Mouse (Mus musculus): Measurements from ENCODE around the gene Mrpl1.

The Mrpl1 gene

DNA sequence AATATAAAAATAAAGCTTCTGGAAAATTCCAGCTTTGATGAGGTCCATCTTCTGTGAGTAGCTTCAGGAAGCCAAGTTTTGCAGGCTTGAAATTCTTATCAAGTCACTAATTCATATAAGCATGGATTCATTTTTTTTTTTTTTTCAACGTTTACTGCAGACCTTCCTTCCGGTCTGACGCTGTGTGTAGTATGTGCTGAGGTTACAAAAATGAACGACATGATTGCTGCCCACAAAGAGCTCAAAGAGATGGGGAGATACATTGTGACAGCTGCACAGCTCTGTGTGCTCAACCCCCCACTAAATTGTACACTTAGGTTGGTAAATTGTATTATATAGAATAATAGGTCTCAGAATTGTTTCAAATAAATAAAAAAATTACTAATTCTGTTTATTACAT lies 750 bp upstream of the Mrpl1 start:
- DNase-seq: no peak

GRCm38 (mm10) chr5:96209916-96210583 lies 757 bp downstream of the Mrpl1 start:
- peak; percentile 90 for DNase-seq

GRCm38 (mm10) chr5:96218648-96219047 lies 9.4 kb downstream of the Mrpl1 start:
- no peak for DNase-seq

- no peak for DNase-seq
These were observed 10.2 kb downstream of the Mrpl1 start for GRCm38 (mm10) chr5:96219512-96219911.

DNA sequence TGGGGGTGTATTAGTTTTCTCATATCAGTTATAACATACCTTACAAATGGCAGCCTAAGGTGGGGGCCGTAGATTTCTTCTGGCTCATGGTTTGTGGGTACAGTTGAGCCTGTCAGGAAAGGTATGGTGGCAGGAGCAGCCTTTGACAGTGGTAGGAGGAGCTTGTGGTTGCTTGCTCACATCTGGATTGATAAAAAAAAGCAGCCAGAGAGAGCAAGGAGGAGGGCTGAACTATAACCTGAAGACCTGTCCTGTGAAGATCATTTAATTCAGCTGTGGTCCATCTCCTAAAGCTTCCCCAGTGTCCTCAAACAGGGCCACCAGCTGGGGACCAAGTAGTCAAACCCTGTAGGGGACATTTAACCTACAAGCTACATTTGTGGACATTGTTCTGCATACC lies 12.0 kb downstream of the Mrpl1 start:
- DNase-seq: no peak

DNA sequence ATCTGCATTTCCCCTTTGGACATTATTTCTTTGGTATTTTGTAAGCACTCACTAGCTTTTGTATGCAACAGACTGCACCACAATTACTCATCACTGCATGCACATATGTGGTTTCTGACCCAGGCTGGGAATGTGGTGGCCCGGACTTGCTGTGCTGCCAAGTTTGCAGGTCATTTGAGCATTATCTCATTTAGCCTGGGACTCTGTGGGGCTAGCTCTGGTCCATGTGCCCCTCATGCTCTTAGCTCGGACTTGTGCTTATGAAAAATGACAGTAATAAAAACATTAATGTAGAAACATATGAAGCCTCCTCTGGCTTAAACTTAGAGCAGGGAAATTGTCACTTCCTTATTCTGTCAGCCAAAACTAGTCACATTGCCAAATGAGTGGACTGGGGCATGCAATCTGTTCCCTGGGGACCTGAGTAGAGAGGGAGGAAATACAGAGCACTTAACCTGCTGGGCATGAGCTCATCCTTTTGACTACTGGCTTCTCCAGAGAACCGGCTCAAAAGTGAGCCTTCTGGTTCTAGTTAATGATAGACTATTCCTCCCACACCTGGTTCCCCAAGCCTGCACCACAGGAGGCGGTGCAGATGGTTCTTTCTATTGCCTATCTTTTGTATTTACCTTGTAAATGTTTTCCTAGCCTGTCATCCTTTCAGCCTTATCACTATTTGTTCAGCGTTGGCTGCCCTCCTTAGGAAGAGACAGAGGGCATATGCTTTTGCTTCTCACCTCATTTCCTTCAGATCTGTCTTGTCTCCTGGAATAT lies 12.7 kb downstream of the Mrpl1 start:
- peak; percentile 25 for DNase-seq

DNA sequence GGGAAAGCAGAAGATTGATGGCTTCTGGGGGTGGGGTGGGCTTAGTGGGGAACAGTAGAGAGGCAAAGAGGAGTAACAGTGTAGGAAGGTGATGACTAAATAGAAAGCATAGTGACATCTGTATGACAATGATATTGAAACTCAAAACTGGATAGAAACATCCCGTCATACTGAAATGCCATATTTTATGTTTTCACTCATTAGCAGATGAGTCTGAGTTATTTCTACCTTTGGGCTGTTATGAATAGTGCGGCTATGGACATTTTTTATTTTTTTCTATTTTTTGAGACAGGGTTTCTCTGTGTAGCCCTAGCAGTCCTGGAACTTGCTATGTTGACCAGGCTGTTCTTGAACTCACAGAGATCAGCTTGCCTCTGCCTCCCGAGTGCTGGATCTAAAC lies 13.7 kb downstream of the Mrpl1 start:
- DNase-seq: no peak

GRCm38 (mm10) chr5:96226490-96226889 lies 17.2 kb downstream of the Mrpl1 start:
- DNase-seq: no peak

- DNase-seq: no peak
These were observed 19.7 kb downstream of the Mrpl1 start for GRCm38 (mm10) chr5:96228967-96229366.

DNA sequence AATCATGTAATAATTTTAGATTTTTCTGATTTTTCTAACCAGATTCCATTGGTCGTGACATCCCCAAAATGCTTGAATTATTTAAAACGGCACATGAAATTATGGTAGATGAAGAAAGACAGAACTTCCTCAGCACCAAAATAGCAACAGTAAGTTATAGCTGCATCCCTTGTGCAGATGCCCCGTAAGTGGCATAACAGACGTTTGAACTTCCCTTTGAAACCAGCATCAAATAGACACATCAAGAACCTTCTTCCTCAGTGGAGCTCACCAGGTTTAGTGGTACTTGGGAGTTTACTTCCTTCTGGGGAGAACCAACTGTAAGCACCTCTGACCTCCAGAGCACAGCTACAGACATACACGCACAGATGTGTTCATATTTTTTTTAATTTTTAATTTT lies 29.5 kb downstream of the Mrpl1 start:
- DNase-seq: no peak

- DNase-seq: no peak
These were observed 31.6 kb downstream of the Mrpl1 start for GRCm38 (mm10) chr5:96240856-96241255.

GRCm38 (mm10) chr5:96244511-96244910 lies 35.2 kb downstream of the Mrpl1 start:
- no peak for DNase-seq

DNA sequence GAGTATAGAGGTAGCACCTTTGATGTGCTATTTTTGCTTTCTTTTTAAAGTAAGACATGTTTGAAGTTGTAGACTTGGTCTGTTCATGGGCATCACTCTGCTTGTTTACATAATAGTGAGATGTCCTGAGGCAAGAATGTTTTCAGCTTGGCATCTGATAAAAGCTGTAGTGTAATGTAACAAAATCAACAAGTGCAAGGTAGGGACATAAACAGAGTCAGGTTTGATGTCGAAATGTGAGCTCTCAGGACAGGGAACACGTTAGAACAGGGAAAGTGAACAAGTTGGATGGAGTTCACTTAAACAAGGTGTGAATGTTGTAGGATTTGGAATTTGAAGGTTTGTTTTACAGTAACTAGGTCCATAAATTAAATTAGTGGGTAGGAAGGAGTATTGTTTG lies 44.7 kb downstream of the Mrpl1 start:
- no peak for DNase-seq

DNA sequence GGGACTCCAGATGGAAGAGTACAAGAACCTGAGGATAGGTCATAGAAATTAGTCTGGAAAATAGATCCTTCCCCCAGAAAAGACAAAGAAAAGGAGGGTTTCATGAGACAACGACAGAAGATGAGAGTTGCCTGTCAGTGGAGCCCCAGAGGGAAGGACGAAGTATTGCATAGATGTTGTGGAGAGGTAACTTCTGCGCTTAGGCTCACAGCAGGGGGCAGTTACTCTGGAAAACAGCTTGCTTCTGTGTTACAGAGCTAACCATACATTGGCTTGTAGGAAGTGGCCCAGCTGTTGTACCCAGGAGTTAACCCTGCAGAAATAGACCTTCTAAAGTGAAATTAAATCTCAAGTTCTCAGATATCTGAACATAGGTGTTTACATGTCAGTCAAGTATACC lies 45.9 kb downstream of the Mrpl1 start:
- no peak for DNase-seq

DNA sequence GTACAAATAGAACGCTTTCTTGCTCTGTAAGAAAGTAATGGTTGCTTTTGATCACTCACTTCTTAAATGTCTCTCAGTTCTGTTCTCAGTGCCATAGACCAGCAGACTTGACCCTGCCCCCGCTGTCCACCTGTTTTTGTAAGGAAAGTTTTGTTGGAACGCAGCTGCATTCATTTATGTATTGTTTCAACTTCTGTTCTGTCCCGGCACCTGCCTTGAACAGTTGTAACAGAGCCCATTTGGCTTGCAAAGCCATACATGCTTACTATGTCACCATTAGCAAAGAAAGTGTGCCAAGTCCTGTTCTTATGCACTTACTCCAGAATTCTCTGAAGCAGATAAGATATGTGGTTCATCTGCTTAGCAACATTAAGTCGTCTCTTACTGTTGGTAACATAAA lies 48.9 kb downstream of the Mrpl1 start:
- DNase-seq: no peak

- DNase-seq: peak; percentile 39
These were observed 57.9 kb downstream of the Mrpl1 start for GRCm38 (mm10) chr5:96267017-96267702.

GRCm38 (mm10) chr5:96271070-96271469 lies 61.8 kb downstream of the Mrpl1 start:
- DNase-seq: no peak

DNA sequence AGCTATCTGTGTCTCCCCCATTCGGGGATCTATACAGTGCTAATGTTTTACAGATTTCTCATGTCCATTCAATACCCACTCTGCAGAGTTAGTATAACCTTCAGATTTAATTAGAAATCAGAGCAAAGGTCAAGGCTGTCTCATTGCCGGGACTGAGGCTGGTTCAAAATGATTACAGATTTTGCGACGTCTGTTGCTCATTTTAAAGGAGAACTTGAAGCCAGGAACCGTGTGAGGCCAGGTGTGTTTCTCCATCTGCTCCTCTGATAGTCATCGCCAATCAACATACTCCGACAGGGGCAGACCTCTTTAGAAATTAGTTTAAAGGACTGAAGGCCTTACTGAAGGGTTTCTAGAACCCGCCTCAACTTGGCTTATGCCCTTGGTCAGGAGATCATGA lies 96.5 kb downstream of the Mrpl1 start:
- no peak for DNase-seq

- DNase-seq: no peak
These were observed 97.0 kb downstream of the Mrpl1 start for GRCm38 (mm10) chr5:96306271-96306670.

- no peak for DNase-seq
These were observed 97.5 kb downstream of the Mrpl1 start for GRCm38 (mm10) chr5:96306826-96307225.

GRCm38 (mm10) chr5:96308086-96308485 lies 98.8 kb downstream of the Mrpl1 start:
- no peak for DNase-seq

DNA sequence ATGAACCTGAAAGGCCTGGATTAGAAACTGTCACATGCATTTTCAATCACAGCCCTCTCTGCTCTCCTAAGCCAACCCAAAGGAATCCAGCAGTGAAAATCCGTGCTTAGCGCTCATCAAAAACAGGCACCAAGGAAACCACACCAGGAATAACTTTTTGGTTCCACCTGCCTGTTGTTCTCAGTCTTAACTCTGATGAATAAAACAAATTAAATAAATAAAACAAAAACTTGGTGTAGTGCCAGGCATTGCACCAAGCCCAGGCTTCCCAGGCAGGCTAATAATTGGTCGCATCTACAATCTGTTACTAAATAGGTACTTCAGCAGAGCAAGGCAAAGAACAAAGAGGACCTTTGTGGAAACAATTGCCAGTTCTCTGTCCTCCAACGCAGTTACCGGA lies 99.4 kb downstream of the Mrpl1 start:
- DNase-seq: no peak

DNA sequence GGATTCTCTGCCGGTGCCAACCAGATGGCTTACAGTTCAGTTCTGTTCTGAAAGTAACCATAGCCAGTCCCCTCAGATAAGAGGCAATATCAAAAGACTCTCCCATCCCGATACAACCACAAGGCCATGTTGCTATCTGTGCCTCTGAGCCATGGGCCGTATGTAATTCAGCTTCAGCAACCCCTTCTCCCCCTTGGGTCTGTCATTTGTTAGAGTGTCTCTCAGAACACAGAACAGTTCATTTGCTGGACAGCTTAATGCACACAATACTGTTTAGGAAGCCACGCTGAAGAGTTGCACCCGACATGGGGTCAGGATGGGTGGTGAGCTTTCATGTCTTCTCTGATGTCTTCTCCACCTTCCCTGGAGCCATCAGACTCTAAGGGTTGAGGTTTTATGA lies 100.3 kb downstream of the Mrpl1 start:
- DNase-seq: no peak

DNA sequence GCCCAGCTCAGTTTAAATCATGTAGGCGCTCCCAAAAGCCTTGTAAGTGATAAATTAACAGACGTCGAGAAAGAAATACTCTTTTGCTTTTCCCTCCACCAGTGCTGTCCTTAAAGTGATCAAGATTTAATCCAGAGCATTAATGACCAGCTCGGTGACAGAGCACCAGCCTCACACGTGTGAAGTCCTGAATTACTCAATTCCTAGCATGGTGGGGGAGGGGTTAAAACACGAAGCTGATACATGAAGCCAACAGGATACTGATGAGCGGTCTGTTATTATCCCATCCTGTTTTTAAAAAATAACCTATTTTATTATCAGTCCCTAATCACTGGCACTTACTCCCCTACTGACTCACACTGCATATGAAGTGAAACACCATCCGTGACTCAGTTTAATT lies 102.4 kb downstream of the Mrpl1 start:
- no peak for DNase-seq
